Mouse (Mus musculus): ENCODE results near the gene Rap1a.

Gene Rap1a

GRCm38 (mm10) chr3:105801191-105802166 is at the start of gene Rap1a:
TSS of gene Rap1a (minus strand) at chr3:105801336.
- DNase-seq, result peak; percentile 73

- DNase-seq, result no peak
Measured at GRCm38 (mm10) chr3:105846294-105847069, 45.3 kb upstream of the Rap1a start.

- no peak for DNase-seq
Measured at GRCm38 (mm10) chr3:105839836-105840235, 38.7 kb upstream of the Rap1a start.

- DNase-seq, result no peak
Measured at GRCm38 (mm10) chr3:105838655-105839054, 37.5 kb upstream of the Rap1a start.

- DNase-seq, result no peak
Measured at GRCm38 (mm10) chr3:105836883-105837282, 35.7 kb upstream of the Rap1a start.

- no peak for DNase-seq
Measured at GRCm38 (mm10) chr3:105835875-105836274, 34.7 kb upstream of the Rap1a start.

- DNase-seq, result no peak
Measured at GRCm38 (mm10) chr3:105831584-105831983, 30.4 kb upstream of the Rap1a start.

- DNase-seq, result no peak
Measured at GRCm38 (mm10) chr3:105825501-105826161, 24.5 kb upstream of the Rap1a start.

GRCm38 (mm10) chr3:105824704-105825103 is 23.6 kb upstream of the Rap1a start:
- no peak for DNase-seq

GRCm38 (mm10) chr3:105824103-105824502 is 23.0 kb upstream of the Rap1a start:
- DNase-seq, result no peak

GRCm38 (mm10) chr3:105823609-105824008 is 22.5 kb upstream of the Rap1a start:
- no peak for DNase-seq

- DNase-seq, result no peak
Measured at GRCm38 (mm10) chr3:105821504-105821903, 20.4 kb upstream of the Rap1a start.

GRCm38 (mm10) chr3:105820272-105820671 is 19.1 kb upstream of the Rap1a start:
- DNase-seq, result no peak

GRCm38 (mm10) chr3:105818130-105819004 is 17.2 kb upstream of the Rap1a start:
- no peak for DNase-seq

- no peak for DNase-seq
Measured at GRCm38 (mm10) chr3:105816089-105816488, 15.0 kb upstream of the Rap1a start.

- no peak for DNase-seq
Measured at GRCm38 (mm10) chr3:105815236-105815904, 14.2 kb upstream of the Rap1a start.

GRCm38 (mm10) chr3:105811146-105811545 is 10.0 kb upstream of the Rap1a start:
- DNase-seq, result no peak

GRCm38 (mm10) chr3:105808179-105809037 is 7.3 kb upstream of the Rap1a start:
- no peak for DNase-seq

GRCm38 (mm10) chr3:105807672-105808071 is 6.5 kb upstream of the Rap1a start:
- no peak for DNase-seq

- no peak for DNase-seq
Measured at GRCm38 (mm10) chr3:105806519-105807249, 5.5 kb upstream of the Rap1a start.
